Mouse (Mus musculus) layer of hippocampus, adult 2 months (tissue): ENCODE measurements at regions not wholly inside any gene's neighbourhood (a gene's known extent, or its start where the extent isn't known, plus 50 kb on each side); places are given as distances from the start of the nearest gene placed in this dataset.
"Not testable (repeated sequence)": the region's sequence is repeated elsewhere in the genome, so short reads cannot be mapped to it uniquely, and the experiment has no call there.

Source experiments
- DNase-seq, 2 experiments: peaks; one replicate each; pipeline ENCODE4 v3.0.0; 2022; ENCODE audit warnings: low spot score in 2 of 2
- H3K27ac ChIP-seq: fragments of 200-600 bp; 2 replicates; pipeline ENCODE4 v1.8.1; 2022
- H3K4me3 ChIP-seq: fragments of 200-600 bp; 2 replicates; pipeline ENCODE4 v1.8.1; 2022; ENCODE audit warnings: mild to moderate bottlenecking
- CTCF ChIP-seq: fragments of 200-600 bp; conservative IDR thresholded peaks from 2 replicates; pipeline ENCODE4 v1.8.1; 2022; ENCODE audit warnings: antibody characterized with exemption, mild to moderate bottlenecking, moderate library complexity

DNA sequence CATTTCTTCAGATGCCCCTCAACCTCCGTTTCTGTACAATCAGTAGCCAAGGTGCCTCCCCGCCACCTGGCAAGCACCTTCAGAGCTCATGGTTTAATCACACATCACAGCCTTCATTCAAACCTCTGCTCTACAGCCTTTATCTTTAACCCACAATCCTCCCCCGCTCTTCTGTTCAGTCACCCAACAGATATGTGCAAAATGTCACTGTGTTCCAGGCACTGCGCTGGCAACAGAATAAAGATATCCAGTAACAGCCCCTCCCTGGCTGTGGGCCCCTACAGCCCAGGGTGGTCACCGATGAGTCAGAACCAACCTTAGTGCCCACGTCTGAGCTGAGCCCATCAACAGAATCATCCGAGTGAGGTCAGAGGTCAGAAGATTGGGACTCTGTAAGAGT lies 54.3 kb upstream of the Ddr1 start:
- no peak overlapping the region for H3K27ac ChIP-seq
- no peak overlapping the region for H3K4me3 ChIP-seq
- TF ChIP-seq CTCF: no peak
- no peak for DNase-seq

DNA sequence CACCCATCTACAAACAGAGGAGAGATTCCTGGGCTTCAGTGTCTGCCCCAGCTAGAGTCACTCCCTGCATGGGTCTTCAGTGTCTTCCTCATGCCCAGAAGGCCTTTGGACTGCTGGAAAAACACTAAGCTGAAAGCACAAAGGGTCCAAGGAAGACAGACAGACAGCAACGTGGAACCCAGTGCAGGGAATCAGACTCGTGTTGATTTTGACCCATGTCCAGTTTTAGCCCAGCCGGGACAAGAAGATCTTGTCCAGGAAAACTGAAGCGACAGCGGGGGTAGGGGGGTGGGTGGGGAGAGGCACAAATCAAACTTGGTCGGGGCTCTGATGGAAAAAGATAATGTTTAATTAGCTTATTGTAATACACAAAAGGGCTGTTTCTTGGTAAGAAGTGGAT lies 55.3 kb upstream of the Ddr1 start:
- no peak for TF ChIP-seq CTCF
- no peak overlapping the region for H3K27ac ChIP-seq
- no peak for DNase-seq
- H3K4me3 ChIP-seq: no peak overlapping the region

DNA sequence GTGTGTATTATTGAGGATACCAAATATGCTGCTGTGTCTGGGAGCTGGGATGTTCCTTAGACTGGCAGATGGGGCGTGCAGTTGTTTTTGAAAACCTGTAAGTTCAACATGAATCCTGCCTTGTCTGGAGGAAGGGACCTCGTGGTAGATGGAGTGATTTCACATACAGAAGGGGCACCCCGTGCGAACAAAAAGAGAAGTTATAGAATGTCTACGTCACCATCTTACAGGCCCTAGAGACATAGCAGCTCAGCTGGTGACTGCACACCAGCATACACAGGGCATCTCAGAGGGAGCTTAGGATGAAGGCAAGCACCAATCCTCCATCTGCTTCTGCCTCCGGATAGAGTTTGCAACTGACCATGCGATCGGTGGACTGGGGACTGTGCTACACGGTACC lies 58.2 kb upstream of the Ddr1 start:
- TF ChIP-seq CTCF: no peak
- DNase-seq: no peak
- Histone ChIP-seq H3K4me3 (no peak overlapping the region), H3K27ac (no peak overlapping the region)

DNA sequence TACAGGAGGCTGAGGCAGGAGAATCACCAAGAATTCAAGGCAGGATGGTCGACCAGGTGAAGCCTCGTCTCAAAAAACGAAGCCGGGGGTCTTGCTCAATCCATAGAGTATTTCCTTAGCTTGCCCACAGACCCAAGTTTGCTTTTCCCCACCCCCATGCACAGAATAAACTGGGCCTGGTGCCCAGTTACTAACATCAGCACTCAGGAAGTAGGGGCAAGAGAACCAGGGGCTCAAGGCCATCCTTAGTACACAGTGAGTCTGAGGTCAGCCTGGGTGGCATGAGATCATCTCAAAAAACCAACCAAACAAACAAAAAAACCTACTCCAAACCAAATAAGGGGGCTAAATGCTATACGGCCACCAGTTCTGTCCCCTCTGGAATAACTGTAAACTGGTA lies 58.4 kb upstream of the Ier3 start:
- Histone ChIP-seq H3K27ac (no peak overlapping the region), H3K4me3 (no peak overlapping the region)
- no peak for DNase-seq
- no peak for TF ChIP-seq CTCF

DNA sequence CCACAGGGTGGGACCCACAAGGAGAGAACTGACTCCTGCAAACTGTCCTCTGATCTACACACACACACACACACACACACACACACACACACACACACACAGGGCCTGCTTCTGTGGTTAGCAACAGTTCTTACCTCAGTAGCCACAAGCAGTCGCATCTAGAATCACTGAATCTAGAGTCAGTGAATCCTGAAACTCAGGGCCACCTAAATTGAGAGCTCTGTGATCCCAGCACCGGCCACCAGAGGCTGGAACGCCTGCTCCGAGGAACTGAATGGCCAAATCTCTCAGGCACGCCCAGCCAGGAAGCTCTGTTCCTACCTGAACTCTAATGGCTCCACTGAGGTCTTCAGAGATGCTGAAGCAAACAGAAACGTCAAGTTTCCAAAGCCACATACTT lies 57.6 kb upstream of the Ier3 start:
- peak; percentile 52 for TF ChIP-seq CTCF
- Histone ChIP-seq H3K27ac (no peak overlapping the region), H3K4me3 (no peak overlapping the region)
- DNase-seq: no peak

DNA sequence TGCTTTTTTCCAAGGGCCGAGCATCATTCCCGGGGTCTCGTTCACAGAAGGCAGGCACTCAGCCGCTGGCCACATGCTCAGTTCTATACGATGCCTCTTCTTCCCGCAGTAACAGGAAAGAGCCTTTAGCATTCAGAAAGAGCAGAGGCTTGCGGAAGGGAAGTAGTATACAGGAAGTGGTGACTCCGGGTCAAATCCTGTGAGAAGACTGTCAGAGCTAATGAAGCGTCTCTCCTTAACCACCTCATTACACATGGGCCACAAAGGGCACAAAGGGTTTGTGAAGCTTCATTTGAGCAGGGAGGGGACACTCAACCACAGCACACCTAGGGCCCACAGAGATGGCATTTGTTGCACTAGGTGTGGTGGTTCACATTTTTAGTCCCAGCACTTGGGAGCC lies 55.1 kb upstream of the Ier3 start:
- Histone ChIP-seq H3K4me3 (no peak overlapping the region), H3K27ac (no peak overlapping the region)
- no peak for TF ChIP-seq CTCF
- DNase-seq: no peak

DNA sequence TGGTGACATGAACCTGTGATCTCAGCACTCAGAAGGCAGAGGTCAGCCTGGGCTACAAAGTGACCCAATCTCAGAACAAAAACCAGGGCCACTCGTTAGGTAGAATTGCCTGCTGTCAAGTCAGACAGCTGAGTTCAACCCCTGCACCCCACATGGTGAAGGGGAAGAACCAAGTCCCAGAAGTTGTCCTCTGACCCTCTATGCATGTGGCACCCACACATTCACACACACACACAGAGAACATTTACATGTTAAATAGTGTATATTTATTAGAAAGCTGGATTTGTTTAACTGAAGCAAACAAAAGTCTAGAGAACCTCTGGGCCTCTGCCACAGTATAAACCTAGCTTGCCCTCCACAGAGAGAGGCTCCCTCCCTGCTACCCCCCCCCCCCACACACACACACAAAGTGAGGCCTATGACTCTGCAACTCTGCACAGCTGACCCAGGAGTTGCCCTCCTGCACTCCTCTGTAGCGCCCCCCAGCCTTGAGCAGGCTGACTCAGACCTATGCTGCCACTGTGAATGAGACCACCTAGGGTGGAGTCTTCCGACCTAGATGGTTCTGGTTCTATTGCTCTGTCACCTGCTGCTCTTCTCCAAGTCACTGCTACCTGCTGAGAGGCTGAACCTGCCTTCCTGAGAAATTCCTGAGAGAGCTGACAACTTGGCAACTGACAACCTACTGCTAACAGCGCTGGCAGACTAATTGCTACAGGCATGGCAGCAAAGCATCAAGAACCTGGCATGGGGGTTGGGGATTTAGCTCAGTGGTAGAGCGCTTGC lies 52.1 kb upstream of the Ier3 start:
- no peak for TF ChIP-seq CTCF
- Histone ChIP-seq H3K4me3 (no peak overlapping the region), H3K27ac (no peak overlapping the region)
- no peak for DNase-seq

DNA sequence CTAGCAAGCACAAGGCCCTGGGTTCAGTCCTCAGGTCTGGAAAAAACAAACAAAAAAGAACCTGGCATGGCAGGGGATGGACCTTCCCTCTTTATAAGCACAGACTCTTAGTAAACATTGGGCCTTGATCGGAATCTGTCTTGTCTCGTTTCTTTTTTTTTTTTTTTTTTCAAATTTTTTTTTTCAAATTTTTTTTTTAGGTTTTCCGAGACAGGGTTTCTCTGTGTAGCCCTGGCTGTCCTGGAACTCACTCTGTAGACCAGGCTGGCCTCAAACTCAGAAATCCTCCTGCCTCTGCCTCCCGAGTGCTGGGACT lies 51.6 kb upstream of the Ier3 start:
- DNase-seq: not testable (repeated sequence)

DNA sequence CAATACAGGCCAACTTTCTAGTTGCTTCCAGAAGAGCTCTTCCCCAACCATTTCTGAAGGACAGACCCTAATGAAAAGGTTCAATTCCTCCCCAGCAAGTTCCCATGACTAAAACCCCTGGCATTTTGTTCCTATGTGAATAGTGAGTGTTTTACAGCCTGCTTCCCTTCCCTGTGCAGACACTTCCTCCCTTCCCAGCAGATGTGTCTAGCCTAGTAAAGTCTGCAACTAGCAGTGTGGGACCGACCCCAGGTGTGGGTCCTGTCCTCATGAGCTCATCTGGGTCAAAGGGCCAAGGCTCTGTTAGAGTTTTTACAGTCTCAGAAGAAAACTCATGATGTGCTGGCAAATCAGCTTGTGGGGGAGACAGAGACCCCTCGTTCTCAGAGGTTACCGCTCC lies 50.9 kb upstream of the Ier3 start:
- H3K4me3 ChIP-seq: no peak overlapping the region
- no peak overlapping the region for H3K27ac ChIP-seq
- DNase-seq: no peak
- no peak for TF ChIP-seq CTCF

More for the DNA sequence above, 51.6 kb upstream of the Ier3 start:
- H3K4me3 ChIP-seq, H3K27ac ChIP-seq: not testable (repeated sequence)

DNA sequence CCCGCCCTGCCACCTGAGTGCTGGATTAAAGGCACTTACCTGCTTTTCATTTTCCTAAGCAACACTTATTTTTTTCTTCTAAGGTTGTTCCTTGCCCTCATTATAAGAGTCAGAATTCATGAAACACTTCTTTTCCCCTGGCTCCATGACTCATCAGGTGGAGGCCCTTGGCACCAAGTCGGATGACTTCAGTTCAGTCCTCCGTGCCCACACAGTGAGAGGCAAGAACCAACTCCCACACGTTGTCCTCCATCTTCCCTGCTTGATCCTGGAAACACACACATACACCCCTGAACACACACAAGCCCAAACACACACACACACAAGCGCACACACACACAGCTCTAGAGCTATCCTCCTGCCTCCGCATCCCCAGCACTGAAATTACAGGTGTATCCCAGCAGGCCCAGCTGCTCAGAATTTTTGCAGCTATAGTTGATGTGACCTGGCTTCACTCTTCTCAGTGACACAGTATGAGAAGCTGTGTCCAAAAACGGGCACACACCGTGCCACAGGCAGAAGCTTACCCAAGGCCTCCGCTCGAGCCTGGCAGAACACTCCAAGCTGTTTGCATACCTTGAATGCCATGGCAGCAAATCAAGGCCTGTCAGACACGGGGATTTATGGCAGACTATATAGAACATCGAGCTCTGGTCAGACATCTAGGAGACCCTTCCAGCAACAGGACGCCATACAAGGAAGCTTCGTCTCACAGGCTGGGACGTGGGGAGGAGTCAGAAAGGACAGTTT lies 49.7 kb upstream of the Ier3 start:
- no peak for DNase-seq
- no peak for TF ChIP-seq CTCF
- H3K4me3 ChIP-seq: no peak overlapping the region
- no peak overlapping the region for H3K27ac ChIP-seq
